Mouse (Mus musculus) neutrophil, adult 59 days (primary cell): ENCODE data around the gene Irx3. TPM values are rescaled to one million over a fixed set of nuclear protein-coding genes. Genes with fewer than 3 reads are reported as not detected.

Experiments
- total RNA-seq, 2 experiments: library from RNA; stranded (reverse); gene quantifications; 1 replicate in 1 of 2; 2 replicates in 1 of 2; pipeline ENCODE4 v1.2.4; 2023

The Irx3 gene
- not detected for total RNA-seq

DNA sequence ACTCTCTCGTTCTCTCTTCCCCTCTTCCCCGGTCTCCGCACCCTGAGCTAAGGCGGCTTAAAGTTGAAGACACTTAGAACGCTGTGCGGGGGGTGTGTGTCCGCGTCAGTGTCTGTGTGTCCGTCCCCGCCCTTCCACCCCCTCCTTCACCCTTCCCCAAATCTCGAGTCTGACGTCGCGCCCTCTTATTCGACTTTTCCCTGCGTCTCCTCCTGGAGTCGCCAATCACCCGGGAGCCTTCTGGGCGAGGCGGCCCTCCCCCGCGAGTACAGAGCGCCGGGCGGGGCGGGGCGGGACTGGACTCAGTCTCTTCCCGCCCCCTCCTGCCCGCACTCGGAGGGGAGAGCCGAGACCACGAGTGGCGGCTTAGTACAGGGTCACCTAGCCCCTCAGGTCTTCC is at the start of gene Irx3:
Irx3 (minus strand) TSS at position 229 of the 400 bp plus-strand sequence.

